Mouse (Mus musculus) lung, postnatal 25 days (tissue): ENCODE data around the gene Cst3.

Source experiments
- DNase-seq: peaks from one replicate; pipeline ENCODE4 v3.0.0; 2022; ENCODE audit warnings: low spot score

Gene Cst3

DNA sequence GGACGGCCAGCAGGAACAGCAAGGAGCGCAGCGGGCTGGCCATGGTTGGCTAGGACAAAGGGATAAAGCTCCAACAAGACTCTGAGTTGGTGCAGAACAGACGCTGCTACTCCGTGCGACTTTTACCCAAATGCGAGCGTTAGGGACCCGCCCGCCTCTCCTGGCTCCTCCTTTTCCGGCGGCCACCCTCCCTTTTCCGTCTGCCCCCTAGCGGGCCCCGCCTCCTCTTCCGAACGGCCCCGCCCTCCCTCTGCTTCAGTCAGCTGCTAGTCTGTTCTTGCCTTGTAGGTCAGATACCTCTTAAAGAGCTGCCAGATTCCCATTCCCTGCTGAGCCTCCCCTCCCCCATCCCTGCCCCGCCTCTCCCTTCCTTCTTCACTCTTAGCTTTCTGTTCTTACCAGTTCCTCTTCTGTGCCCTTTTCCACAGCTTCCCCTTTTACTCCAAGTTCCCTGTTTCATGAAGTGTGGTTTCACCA is at the start of gene Cst3:
Cst3 (minus strand) TSS at position 358 of the 477 bp plus-strand sequence.
- peak; percentile 96 for DNase-seq

DNA sequence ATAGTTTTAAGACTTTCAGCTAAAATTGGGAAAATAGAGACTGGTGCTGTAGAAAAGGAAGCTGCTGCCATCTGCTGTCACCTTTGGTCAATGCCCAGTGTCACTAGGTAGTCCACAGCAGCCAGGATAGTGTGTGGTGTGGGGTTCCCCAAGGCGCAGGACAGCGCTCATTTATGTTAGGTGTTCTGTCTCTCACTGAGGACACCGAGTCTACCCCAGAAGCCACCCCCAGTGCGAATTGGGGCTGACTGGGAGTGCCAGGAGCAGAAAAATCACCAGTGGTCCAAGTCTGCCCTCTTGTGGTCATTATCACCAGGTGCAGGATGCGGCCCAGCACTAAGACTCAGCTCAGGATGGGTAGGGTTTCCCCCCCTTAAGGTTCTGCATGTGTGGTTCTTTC is 26.8 kb upstream of the Cst3 start:
- peak; percentile 62 for DNase-seq

DNA sequence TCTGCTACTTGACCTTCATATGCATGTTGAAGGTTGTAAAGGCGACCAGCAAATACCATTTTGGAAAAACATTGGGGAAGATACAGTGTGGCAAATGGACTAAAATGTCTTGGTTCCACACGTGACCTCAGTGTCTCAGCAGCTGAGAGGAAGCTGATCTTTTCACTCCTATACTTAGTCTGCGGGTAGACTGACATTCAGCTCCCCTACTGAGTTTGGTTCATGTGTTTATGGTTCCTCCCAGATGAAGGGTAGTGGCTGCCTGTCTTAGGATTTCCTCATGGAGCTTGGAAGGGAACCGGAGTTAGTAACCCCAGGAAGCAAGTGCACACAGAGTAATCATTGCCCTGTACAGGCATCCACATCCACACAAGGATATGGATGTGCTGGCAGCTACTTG is 24.8 kb upstream of the Cst3 start:
- DNase-seq: no peak

DNA sequence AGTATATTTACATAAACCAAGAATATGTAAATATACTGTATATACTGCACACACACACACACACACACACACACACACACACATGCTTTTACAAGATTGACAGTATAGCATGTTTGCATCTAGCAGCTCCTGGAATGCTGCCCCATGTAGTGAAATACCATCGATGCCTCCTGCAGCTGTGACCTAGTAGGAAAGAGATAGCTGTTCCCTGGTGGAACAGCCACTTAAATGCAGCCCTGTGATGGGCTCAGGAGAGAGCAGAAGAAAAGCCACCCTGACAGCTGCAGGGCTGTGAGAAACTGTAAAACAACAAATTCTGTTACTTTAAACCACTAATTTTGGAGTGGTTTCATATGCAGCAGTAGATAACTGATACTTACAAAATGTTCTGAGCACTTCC is 20.7 kb upstream of the Cst3 start:
- no peak for DNase-seq

GRCm38 (mm10) chr2:148893107-148893506 is 17.6 kb upstream of the Cst3 start:
- no peak for DNase-seq

DNA sequence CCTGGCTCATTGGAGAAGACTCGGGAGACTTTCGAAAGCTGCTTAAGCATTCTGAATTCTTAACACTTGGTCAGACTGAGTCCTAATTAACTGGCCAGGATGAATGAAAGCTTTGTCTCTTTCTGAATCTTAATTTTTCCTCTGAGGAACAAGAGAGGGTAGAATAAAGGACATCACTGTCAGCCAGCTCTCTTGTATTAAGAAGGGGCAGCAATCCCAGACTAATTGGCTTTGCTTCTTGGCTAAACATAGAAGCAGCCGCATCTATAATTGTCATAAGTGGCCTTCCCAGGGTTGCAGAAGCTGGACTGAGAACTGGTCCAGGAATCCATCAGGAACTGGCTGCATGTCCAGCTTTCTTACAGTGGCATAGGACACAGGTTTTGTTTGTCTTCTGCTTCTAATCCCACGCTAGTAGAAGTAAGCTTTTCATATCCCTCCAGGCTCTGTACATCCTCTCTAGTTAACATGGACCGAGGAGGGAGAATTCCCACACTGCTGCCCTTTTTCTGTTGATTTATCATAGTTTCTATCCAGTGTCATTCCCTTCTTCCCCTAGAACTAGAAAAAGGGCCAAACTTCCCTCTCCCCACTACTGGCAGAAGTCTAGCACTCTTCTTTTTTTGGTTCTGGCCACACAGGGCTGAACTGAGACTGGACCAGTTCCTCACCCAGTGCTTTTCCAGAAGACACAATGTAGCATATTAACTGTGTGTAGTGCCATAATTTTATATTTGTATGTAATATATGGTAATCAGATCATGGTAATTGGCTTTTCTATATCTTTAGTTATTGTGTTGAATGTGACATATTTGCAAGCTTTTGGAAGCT is 14.7 kb upstream of the Cst3 start:
- no peak for DNase-seq

- no peak for DNase-seq
Measured at GRCm38 (mm10) chr2:148889331-148890010, 14.0 kb upstream of the Cst3 start.

GRCm38 (mm10) chr2:148888872-148889271 is 13.4 kb upstream of the Cst3 start:
- DNase-seq: no peak

- no peak for DNase-seq
Measured at GRCm38 (mm10) chr2:148884738-148885137, 9.2 kb upstream of the Cst3 start.

DNA sequence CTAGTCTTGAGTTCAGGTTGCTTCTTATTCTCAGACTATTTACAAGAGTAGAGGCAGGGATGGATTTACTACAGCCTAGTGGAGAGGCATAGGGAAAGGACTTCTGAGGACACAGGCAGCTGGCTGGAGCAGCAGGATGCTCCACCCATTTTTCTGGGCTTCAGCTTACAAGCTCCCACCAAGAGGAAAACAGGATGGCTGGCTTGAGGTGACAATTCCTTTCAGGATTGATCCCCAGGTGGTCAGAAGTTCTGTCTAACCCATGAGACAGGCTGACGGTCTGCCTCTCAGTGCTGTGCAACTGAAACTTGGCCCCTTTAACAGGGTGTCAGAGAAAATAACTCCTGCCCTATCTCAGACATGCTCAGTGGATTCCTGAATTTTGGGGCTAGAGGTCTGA is 3.7 kb upstream of the Cst3 start:
- peak; percentile 62 for DNase-seq

GRCm38 (mm10) chr2:148878641-148879130 is 3.2 kb upstream of the Cst3 start:
- no peak for DNase-seq

- DNase-seq: no peak
Measured at GRCm38 (mm10) chr2:148877016-148877770, 1.7 kb upstream of the Cst3 start.

DNA sequence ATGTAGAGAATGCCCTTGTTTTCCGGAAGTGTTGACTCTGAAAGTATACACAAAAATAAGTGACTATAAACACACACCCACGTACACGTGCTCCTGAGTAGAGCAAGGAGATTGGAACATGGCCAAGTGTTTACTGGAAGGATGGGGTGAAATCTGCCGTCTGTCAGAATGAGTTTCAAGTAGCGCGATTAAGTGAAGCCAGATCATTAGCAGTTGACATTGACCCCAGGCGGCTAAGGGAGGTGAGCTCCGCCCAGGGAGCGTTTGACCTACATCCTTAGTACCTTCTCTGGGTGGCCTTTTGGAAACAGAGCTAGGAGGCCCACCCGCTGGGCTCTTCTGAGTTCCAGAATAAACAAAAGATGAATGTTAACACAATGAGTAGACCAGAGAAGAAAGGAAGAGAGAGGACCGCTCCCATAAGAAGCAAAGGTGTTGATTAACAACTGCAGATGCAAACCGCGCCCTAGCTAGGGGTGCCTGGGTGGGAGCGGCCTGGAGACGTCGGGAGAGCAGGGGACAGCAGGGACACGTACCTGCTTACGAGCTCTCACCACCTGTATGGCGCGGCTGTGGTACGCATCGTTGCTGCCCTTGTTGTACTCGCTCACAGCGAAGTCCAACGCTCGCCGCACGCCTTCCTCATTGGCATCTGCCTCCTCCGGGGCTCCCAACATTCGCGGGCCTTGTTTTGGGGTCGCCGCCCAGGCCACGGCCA is 716 bp downstream of the Cst3 start:
- DNase-seq: peak; percentile 48

DNA sequence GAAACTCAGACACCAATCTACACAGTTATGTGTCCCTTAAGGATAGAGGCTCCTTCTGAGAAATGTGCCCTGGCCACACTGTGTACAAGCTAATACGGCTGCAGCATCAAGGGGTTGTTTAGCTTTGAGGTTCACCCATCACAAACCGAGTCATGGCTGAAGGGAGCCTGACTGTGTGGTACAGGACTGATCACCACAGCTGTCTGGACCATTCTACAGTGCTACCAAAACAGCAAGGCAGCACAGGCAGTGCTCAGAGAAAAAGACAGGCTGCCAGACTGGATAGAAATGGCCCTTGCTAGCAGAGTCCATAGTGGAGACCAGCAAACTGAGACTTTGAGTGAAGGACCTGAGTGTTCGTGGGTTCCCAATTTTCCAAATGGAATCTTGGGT is 1.3 kb downstream of the Cst3 start:
- no peak for DNase-seq

DNA sequence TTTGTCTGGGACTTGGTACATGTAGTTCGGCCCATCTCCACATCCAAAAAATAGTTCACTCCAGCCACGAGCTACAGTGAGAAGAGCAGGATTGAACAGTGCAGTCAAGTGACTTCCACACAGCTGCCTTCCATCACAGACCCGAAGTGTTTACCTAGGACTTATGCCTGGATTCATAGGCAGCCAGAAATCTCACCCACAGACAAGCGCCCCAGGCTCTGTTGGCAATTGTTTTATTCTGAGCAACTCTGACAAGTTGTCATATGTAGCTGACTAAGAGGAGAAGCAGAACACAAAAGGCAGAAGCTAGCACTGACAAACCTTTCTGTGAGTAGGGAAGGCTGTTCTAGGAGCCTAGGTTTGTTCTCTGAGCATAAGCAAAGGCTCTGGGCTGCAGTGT is 2.6 kb downstream of the Cst3 start:
- no peak for DNase-seq

- no peak for DNase-seq
Measured at GRCm38 (mm10) chr2:148870526-148870925, 5.0 kb downstream of the Cst3 start.

DNA sequence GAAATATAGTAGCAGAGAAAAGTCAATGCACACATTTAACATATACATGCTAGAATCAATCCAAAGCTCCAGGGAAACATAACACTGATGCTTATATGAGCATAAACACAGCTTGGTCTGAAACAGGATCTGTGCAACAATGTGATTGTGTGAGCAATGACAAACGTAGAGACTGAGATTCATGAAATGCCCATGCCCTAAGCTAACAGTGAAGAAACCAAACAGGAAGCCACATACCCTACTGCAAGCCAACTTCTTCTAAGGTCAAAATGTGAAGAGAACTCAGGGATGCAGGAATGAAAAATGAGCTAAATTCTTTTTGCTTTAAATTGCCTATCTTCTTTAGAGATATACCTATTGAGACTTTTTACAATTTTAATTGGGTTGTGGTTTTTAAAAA is 6.5 kb downstream of the Cst3 start:
- no peak for DNase-seq

DNA sequence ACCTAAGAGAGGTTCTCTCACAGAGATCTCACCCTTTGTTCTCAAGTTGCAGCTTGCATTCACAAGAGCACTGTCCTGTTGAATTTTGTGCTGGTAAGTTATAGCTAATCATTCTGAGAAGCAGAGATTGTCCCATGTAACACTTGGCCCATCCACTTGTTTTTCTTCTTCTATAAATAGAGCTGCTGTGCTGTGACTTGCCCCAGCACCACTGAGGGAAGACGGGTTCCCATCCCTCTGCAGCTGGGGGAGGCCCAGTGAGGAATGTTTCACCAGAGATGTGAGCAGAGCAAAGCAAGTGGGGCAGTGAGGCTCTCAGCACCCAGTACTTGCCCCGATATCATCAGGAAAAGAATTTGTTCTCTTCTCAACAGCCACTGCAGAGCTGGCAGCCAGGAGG is 10.5 kb downstream of the Cst3 start, which contains the start of gene 9230104L09Rik:
9230104L09Rik (minus strand) TSS at position 73 of the 400 bp plus-strand sequence.
- no peak for DNase-seq

DNA sequence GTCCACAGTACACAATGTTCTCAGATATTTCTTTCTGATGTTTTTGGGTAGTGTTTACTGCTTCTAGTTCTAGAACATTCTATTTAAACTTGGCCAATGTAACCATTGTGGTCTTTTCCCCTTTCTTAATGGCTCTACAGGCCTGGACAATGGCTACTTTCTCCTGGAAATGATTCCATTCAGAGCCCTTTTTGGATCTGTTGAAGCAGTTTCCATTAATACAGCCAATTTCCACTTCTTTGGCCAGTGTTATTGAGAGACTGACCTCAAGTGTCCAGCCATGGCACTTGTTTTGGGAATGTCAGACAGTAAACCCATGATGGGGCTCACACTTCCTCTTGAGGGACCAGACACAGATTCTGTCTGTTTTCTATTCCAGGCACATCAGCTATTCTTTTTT is 13.8 kb downstream of the Cst3 start:
- no peak for DNase-seq

DNA sequence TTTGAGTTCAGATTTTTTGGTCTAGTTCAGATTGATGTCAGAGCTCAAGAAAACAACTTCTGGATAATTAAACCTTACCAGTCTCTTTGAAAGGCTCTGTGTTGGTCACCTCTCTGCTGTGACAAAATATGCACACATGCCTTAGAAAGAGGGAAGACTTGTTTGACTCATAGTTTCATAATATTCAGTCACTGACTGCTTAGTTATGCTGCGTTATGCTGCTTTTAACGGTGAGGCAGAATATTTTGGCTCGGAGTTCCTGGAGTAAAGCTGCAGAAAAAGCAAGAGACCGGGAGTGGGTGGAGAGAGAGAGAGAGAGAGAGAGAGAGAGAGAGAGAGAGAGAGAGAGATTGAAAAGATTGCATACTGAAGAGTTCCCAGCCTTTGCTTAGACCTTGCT is 14.5 kb downstream of the Cst3 start:
- DNase-seq: no peak

DNA sequence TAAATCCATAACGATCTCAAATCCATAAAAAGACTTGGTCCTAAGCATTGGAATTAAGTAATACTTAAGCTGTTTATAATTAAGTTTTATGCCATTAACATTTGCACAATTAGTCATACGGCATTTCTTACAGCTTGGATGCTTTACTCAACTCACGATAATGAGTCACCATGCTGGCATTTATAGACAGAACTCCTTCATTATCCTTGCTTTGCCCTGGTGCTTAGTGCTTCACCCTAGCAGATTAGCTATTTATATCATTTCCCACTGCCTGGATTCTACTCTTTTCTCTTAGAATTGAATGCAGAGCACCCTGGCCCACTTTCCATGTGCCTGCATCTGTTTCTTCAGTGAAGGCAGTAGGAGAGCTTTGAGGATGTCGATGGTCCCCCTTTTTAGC is 18.0 kb downstream of the Cst3 start:
- no peak for DNase-seq
